Mouse (Mus musculus) forebrain, embryonic 15.5 days (tissue): ENCODE results near the gene Rad23a. TPM values are rescaled to one million over a fixed set of nuclear protein-coding genes. Genes with fewer than 3 reads are reported as not detected.
A peak's percentile ranks its signal among the peaks of the same experiment; 100 is the strongest.

Experiments
- ATAC-seq: fragments of 200-750 bp; cut with Nextera tagmentation; replicated peaks from 2 replicates; pipeline ENCODE4 v1.8.0; 2017; ENCODE audit warnings: mild to moderate bottlenecking, moderate TSS enrichment, moderate library complexity
- H3K27ac ChIP-seq: fragments of 300-500 bp; sonication (generic); replicated peaks from 2 replicates; pipeline ENCODE4 v1.5.1; 2015; ENCODE audit warnings: mild to moderate bottlenecking, inconsistent platforms
- H3K27me3 ChIP-seq: fragments of 300-500 bp; sonication (generic); 2 replicates; pipeline ENCODE4 v1.6.1; 2015; ENCODE audit warnings: inconsistent platforms
- H3K36me3 ChIP-seq: fragments of 300-500 bp; sonication (generic); 2 replicates; pipeline ENCODE4 v1.6.1; 2015; ENCODE audit warnings: mild to moderate bottlenecking, inconsistent platforms
- H3K4me1 ChIP-seq: fragments of 300-500 bp; sonication (generic); 2 replicates; pipeline ENCODE4 v1.6.1; 2015; ENCODE audit warnings: inconsistent platforms
- H3K4me2 ChIP-seq: fragments of 300-500 bp; sonication (generic); replicated peaks from 2 replicates; pipeline ENCODE4 v1.6.1; 2015; ENCODE audit warnings: mild to moderate bottlenecking, inconsistent platforms
- H3K4me3 ChIP-seq: fragments of 300-500 bp; sonication (generic); 2 replicates; pipeline ENCODE4 v1.5.1; 2015; ENCODE audit warnings: mild to moderate bottlenecking, inconsistent platforms
- H3K9ac ChIP-seq: fragments of 300-500 bp; sonication (generic); replicated peaks from 2 replicates; pipeline ENCODE4 v1.6.1; 2015; ENCODE audit warnings: mild to moderate bottlenecking, inconsistent platforms
- H3K9me3 ChIP-seq: fragments of 300-500 bp; sonication (generic); 2 replicates; pipeline ENCODE4 v1.6.1; 2016; ENCODE audit warnings: inconsistent platforms
- WGBS: fragments of 180-500 bp; shearing (Covaris S2); methylation state at CpG from one replicate; pipeline ENCODE4 v1.1.7; 2015; ENCODE audit warnings: mixed read lengths; 5-methylcytosine and 5-hydroxymethylcytosine counted together
- polyA plus RNA-seq: library from polyadenylated mRNA; unstranded; fragments of >200 nt; fragmentation: Nextera tagmentation; extraction: Ambion mirVana; gene quantifications from 2 replicates; pipeline ENCODE4 v1.2.1, GENCODE M21; 2015

Rad23a gene
- polyA plus RNA-seq, 1 experiment from 2014 or later = 85.1 TPM

DNA sequence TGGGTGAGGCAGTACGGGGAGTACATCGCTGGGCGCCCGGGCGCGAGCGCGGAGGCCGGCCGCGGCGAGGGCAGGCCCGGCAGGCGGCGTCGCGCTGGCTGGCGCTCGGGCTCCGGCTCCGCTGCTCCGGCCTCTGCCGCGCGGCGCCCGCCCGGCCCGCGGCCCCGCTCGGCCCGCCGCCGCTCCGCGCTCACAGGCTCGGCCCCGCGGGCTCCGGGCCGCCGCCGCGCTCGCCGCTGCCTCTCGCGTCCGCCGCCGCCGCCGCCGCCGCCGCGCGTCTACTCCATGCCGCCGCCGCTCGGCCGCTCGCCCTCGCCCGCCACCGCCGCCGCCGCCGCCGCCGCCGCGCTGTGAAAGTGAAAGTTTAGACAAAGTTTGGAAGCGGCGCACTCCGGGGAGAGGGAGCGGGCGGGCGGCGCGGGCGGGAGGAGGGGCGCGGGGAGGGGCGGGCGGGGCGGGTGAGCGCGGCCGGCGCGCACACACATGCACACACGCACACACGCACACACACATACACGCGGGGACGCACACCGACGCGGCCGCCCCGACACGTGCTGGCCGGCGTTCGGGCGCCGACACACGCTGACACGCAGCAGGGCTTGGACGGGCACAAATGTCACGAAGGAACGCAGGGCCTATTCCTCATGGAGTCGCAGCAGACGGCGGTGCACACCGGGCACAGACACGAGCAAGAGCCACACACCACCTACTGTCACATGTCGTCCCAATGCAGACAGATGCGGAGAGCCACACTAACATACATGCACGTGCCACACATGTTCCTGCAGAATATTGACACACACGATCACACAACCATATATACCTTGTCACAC, 40.2 kb downstream of the Rad23a start, which contains the start of gene Nfix:
Gene Nfix, minus strand, starts transcription at position 346 of the 833 bp plus-strand sequence.
- peak; percentile 23; the same call in 1 of the 2 replicates for ATAC-seq

DNA sequence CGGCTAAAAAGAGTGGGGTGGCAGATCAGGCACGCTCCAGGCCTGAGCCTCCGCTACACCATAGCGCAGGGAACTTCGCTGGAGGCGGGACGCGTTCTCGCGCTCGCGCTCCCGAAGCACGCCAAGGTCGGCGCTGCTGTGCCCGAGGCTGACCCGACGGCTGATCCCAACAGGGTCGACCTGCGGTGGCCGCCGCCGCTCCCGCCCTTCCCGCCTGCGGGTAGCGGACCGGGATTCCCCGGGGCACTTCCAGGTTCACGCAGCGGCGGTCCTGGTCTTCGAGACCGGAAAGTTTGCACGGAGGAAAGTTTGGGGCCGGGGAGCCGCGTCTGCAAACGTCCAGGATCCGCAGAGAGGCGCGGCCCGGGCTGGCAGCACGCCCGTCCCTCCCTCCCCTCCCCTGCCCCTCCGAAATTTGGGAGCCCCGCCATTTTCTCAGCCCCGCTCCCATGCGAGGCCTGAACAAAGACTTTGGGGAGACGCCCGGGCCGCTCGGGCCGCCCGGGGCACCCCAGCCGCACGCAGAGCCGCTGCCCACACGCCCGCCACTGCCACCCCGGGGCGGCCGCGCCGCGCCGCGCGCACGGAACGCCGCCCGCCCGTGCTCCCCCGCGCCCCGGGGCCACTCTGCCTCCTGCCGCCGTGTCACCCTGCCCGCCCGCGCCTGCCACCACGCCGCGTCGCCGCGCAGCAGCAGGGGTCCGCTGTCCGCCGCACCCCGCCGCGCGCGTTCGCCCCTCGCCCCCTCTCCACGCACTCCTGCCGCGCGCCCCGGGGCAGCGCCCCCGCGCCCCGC, 41.1 kb downstream of the Rad23a start:
- peak overlapping the region; percentile 69 for H3K4me2 ChIP-seq
- no peaks in the 10 kb centered on the region for H3K9me3 ChIP-seq
- no peaks in the 10 kb centered on the region for H3K36me3 ChIP-seq
- no peaks in the 10 kb centered on the region for H3K27me3 ChIP-seq
- H3K9ac ChIP-seq = peak overlapping the region; percentile 95
- WGBS = under 1% methylated on average over 61 of the region's 108 CpGs
- peaks cover 63% of the 10 kb centered on the region for H3K4me1 ChIP-seq
- peak overlapping the region; percentile 84 for H3K4me3 ChIP-seq
- H3K27ac ChIP-seq = peak overlapping the region; percentile 97
- ATAC-seq = peak; percentile 3; the same call in 1 of the 2 replicates

More for the DNA sequence above, 40.2 kb downstream of the Rad23a start, which contains the start of gene Nfix:
- H3K27me3 ChIP-seq = no peaks in the 10 kb centered on the region
- H3K27ac ChIP-seq = peak within 1 kb of the TSS; percentile 97
- H3K4me3 ChIP-seq = peak within 1 kb of the TSS; percentile 84
- peaks cover 54% of the 10 kb centered on the region for H3K4me1 ChIP-seq
- H3K4me2 ChIP-seq = peak within 1 kb of the TSS; percentile 69
- peak within 1 kb of the TSS; percentile 95 for H3K9ac ChIP-seq
- H3K9me3 ChIP-seq = no peaks in the 10 kb centered on the region
- H3K36me3 ChIP-seq = no peaks in the 10 kb centered on the region
- under 1% methylated on average over 100 of the region's 125 CpGs for WGBS

DNA sequence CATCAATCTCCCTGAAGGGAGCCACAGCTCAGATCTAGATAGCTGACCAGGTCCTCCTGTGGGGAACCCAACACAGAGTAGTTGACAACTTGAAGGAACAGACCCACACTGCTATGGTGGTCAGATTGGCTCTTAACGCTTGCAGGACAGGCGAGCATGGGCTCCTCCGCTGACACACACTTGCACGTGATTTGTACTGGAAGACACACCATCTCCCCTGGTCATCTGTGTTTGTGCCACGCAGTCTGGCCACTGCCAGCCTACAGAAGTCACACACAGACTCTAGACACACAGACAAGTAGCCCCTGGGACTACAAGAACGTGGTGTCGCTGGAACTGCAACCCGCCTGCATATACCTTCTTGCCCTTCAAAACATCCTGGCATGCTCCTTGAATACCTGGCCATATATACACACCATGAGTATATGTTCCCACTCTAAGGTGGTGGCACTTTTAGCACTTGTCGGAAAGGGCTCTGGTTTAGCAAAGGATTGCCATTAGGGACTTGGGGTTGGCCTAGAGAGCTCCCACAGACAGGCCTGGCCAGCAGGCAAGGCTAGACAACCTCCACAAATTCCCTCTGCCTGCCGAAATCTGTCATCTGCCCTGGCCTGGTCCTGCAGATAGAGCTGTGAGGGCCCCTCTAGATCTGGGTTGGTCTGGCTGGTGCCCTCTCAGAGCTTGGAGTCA, 41.9 kb downstream of the Rad23a start:
- Histone ChIP-seq H3K36me3 (no peaks in the 10 kb centered on the region), H3K4me3 (peak overlapping the region; percentile 84), H3K9me3 (no peaks in the 10 kb centered on the region), H3K9ac (peak overlapping the region; percentile 95), H3K4me2 (peak overlapping the region; percentile 69), H3K4me1 (peaks cover 70% of the 10 kb centered on the region), H3K27me3 (no peaks in the 10 kb centered on the region), H3K27ac (peak overlapping the region; percentile 97)
- WGBS = 31% methylated on average over 10 of the region's 10 CpGs
- ATAC-seq = no peak

DNA sequence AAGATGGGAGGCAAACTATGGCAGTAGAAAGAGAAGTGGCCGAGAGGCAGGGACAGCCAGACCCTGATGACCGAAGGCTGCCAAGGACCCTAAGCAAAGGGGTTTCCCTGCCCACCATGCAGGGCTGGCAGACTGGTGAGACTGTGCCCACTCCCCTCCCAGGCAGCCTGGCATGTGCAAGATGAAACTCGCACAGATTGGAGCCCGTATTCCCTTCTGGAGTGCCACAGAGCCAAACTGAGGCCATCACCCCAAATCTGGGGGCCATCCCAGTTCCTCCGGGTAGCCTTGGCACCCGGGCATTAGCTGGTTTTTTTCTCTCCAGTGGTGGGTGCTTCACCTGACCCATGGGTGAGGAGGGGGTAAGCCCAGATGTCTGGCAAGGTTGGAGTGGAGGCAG, 42.5 kb downstream of the Rad23a start:
- Histone ChIP-seq H3K4me3 (peak overlapping the region; percentile 84), H3K27ac (peak overlapping the region; percentile 97), H3K9me3 (no peaks in the 10 kb centered on the region), H3K9ac (peak overlapping the region; percentile 95), H3K4me2 (peak overlapping the region; percentile 69), H3K4me1 (peaks cover 77% of the 10 kb centered on the region), H3K27me3 (no peaks in the 10 kb centered on the region), H3K36me3 (no peaks in the 10 kb centered on the region)
- 50% methylated on average over 6 of the region's 6 CpGs for WGBS
- no peak for ATAC-seq

DNA sequence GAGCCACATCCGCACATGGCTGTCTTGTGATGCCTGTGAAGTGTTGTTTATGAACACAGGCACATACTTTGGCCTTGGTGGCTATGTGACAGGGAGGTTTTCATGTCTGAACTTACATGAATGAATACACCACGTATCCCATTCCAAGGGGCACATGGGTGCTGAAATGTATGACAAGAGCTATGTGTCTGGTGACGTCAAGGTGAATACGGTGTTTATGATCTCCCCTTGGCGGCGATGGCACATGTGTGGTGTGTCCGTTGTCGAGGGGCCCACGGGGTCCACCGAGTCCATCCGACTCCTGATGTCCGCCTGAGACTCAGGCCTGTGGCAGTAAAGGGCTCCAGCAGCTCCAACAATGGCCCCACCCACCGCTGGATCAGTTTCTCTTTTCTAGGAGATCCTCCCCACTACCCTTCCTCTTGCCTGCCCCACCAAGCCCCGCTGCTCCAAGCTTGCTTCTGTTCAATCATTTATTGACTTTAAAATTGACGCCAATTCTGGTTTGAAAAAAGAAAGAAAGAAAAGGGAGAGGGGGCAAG, 43.1 kb downstream of the Rad23a start:
- peaks cover 83% of the 10 kb centered on the region for H3K4me1 ChIP-seq
- H3K36me3 ChIP-seq = no peaks in the 10 kb centered on the region
- H3K27ac ChIP-seq = peak overlapping the region; percentile 97
- peak overlapping the region; percentile 69 for H3K4me2 ChIP-seq
- no peaks in the 10 kb centered on the region for H3K9me3 ChIP-seq
- ATAC-seq = no peak
- no peaks in the 10 kb centered on the region for H3K27me3 ChIP-seq
- 63% methylated on average over 15 of the region's 15 CpGs for WGBS
- peak overlapping the region; percentile 95 for H3K9ac ChIP-seq
- H3K4me3 ChIP-seq = peak overlapping the region; percentile 84

DNA sequence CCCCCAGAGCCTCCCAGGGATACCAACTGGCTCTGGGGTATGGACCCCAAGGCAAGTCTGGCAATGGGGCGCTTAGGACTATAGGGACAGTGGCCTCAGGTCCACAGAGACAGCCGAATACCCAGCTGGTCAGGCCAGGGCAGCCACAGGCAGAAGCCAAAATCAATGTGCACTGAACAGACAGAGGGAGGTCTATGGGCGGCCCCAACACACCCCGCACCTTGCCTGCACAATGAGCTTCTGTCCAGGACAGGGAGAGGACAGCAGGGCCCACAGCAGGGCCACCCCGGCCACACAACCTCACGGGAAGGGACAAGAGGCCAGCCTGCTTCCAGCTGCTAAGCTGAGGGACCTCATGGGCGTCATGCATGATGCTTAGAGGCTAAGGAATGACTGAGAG, 46.0 kb downstream of the Rad23a start:
- Histone ChIP-seq H3K36me3 (no peaks in the 10 kb centered on the region), H3K4me3 (no peak overlapping the region), H3K4me1 (peaks cover 97% of the 10 kb centered on the region), H3K9me3 (no peaks in the 10 kb centered on the region), H3K27me3 (no peaks in the 10 kb centered on the region), H3K9ac (peak overlapping the region; percentile 38), H3K4me2 (peak overlapping the region; percentile 37), H3K27ac (peak overlapping the region; percentile 97)
- 30% methylated on average over 7 of the region's 7 CpGs for WGBS
- ATAC-seq = peak; percentile 27

DNA sequence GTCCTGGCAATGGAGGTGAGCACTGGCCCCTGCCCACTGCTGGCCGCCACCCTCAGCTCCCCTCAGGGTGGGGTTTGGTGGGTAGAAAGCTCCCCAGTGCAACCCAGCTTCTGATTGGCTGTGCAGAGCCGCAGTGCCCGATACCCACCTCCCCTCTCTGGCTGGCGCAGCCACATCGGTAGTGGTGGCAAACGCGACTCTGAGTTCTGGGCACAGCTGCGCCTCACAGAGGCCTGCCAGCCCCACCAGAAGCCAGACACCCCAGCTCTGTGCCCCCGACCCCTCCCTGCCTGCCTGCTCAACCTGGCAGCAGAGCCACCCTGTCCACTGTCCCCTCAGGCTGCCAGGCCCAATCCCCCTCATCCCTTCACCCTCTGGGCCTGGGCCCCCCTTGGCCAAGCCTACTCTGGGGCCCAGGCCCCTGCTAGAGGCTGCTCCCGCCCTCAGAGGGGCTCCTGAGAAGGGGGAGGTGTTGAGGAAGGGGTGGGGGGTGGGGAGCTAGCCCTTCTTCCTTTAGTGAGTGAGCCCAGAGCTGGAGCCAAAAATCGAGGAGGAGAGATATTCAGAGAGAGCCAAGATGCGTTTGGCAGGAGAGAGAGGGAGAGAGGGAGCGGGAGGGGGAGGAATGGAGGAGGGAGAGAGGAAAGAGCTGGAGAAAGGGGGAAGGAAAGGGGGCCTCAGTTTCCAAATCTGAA, 46.5 kb downstream of the Rad23a start:
- Histone ChIP-seq H3K9me3 (no peaks in the 10 kb centered on the region), H3K4me3 (peak overlapping the region; percentile 11; the same call in 1 of the 2 replicates), H3K36me3 (no peaks in the 10 kb centered on the region), H3K9ac (peak overlapping the region; percentile 38), H3K27me3 (no peaks in the 10 kb centered on the region), H3K4me1 (peaks cover 99% of the 10 kb centered on the region), H3K4me2 (peak overlapping the region; percentile 37), H3K27ac (peak overlapping the region; percentile 97)
- WGBS = 28% methylated on average over 13 of the region's 13 CpGs
- ATAC-seq = peak; percentile 86

DNA sequence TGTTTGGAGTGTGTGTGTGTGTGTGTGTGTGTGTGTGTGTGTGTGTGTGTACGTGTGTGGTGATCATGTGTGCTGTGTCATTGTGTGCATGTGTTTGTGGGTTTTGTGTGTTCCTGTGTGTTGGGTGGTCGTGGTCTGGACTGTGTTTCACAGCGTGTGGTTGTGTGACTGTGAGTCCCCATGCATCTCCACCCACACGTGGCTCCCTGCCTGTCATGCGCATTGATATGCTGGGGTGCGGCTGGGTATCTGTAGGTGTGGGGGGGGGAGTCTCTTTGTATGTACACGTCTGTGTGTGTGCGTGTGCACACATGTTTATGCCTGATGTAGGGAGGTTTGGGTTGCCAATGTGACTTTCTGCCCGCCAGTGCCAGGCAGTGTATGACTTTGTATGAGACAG, 47.3 kb downstream of the Rad23a start:
- no peaks in the 10 kb centered on the region for H3K27me3 ChIP-seq
- peak overlapping the region; percentile 35 for H3K4me2 ChIP-seq
- peaks cover 99% of the 10 kb centered on the region for H3K4me1 ChIP-seq
- peak overlapping the region; percentile 8; the same call in 1 of the 2 replicates for H3K4me3 ChIP-seq
- peak overlapping the region; percentile 34; the same call in 1 of the 2 replicates for H3K9ac ChIP-seq
- WGBS = 51% methylated on average over 9 of the region's 9 CpGs
- no peak for ATAC-seq
- H3K9me3 ChIP-seq = no peaks in the 10 kb centered on the region
- H3K27ac ChIP-seq = peak overlapping the region; percentile 97
- no peaks in the 10 kb centered on the region for H3K36me3 ChIP-seq

DNA sequence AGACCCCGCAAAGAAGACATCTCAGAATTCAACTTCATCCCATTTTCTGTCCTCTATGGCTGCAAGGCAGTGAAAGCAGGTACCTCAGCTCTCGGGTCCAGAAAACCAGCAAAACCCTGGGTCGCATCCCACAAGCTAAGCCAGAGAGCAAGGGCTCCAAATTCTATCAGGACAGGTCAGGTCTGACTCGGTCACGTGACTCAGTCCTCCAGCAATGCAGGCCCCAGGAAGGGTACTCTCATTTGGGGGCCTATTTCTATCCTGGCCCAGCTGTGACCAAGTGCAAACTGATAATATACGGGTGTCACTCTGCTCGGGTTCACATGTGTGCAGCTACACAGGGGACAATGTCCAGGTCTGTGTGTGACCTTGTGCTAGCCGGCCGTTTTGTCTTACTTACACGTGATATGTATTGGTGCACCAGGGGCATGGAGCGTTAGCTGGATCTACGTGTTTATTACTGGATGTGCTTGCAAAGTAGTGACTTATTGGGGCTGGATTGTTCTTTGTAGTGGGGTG, 48.0 kb downstream of the Rad23a start:
- H3K27ac ChIP-seq = peak overlapping the region; percentile 97
- H3K4me1 ChIP-seq = peaks cover 99% of the 10 kb centered on the region
- H3K27me3 ChIP-seq = no peaks in the 10 kb centered on the region
- H3K4me2 ChIP-seq = no peak overlapping the region; the same call in 1 of the 2 replicates
- H3K9me3 ChIP-seq = no peaks in the 10 kb centered on the region
- no peaks in the 10 kb centered on the region for H3K36me3 ChIP-seq
- no peak overlapping the region for H3K4me3 ChIP-seq
- ATAC-seq = no peak
- 0 out of 2 replicates have a peak overlapping the region, but pooled peaks have one; percentile 34 for H3K9ac ChIP-seq
- WGBS = 71% methylated on average over 12 of the region's 12 CpGs

DNA sequence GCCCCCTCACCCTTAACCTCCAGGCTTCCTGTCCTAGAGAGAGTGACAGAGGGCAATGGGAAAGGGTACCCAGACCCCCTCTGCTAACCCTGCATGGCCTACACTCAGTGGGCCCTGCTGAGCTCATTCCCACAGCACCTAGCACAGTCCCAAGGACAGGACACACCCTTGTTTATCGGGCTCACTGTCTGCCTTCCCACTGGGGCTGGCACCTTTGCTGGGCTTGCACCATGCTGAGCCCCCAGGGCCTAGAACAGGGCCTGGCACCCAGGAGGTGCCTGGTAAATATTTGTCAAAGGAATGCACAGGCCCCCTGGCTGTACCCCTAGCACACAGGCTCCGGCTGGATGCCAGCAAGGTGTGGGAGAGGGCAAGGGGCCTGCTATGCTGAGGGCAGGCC, 49.9 kb downstream of the Rad23a start:
- Histone ChIP-seq H3K9ac (no peak overlapping the region), H3K4me2 (peak overlapping the region; percentile 16; the same call in 1 of the 2 replicates), H3K36me3 (no peaks in the 10 kb centered on the region), H3K4me1 (peaks cover 99% of the 10 kb centered on the region), H3K9me3 (no peaks in the 10 kb centered on the region), H3K27ac (peak overlapping the region; percentile 97), H3K4me3 (no peak overlapping the region), H3K27me3 (peaks cover 3% of the 10 kb centered on the region; the same call in 1 of the 2 replicates)
- ATAC-seq = no peak
- WGBS = 70% methylated on average over 2 of the region's 2 CpGs
